Mouse (Mus musculus): Measurements from ENCODE around the gene Blzf1. TPM values are rescaled to one million over a fixed set of nuclear protein-coding genes. Genes with fewer than 3 reads are reported as not detected.

Gene Blzf1
- polyA plus RNA-seq, 1 experiment, result 18.4 TPM

DNA sequence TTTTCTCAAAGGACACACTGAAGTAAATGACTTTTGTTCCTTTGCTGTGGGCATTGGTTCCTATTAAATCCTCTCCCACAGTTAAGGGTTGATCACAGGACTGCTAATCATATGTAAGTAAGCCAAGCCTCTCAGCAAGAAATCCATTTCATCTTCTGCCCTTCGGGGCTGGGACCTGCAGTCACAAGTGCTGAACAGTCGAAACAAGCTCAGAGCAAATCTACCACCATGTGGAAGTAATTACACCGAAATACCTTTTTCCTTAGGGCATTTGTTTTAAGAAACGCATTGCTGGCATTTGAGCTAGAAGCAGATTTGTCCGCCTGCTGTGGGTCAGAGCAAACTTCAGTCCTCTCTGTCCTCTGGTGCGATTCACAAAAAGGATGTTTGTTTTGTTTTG is 33.6 kb downstream of the Blzf1 start:
- H3K4me3 ChIP-seq (ENCODE audit: insufficient read depth, low read length), result no peak overlapping the region
- no peaks in the 10 kb centered on the region for H3K4me1 ChIP-seq (ENCODE audit: control insufficient read depth, insufficient read depth, low read length)
- TF ChIP-seq CTCF (IDR thresholded peaks at IDR 0.05; ENCODE audit: extremely low read depth, insufficient read depth, low read length) (no peak), POLR2A (IDR thresholded peaks at IDR 0.05; ENCODE audit: extremely low read depth, insufficient read depth, low read length) (no peak)
- no peak overlapping the region for H3K27ac ChIP-seq (ENCODE audit: insufficient read depth, low read length)

DNA sequence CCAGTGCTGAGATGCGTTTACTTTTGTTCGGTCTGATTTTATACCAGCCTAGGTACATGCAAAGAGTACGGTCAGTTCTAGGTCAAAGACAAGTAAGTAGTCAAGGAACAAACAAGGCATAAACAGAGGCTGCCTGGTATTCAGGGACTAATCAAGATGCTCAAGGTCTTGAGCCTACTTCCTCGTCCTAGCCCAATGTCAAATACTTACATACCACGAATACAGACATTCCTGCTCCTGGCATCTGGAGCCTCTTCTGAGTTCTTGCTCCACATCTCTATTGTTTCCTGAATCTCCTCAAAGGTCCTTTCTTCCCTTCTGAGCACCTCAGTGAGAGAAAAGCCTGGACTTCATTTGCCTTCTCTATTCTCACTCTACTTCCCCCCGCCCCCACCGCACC is 36.3 kb downstream of the Blzf1 start:
- H3K4me1 ChIP-seq (ENCODE audit: control insufficient read depth, insufficient read depth, low read length), result no peaks in the 10 kb centered on the region
- no peak for TF ChIP-seq CTCF (IDR thresholded peaks at IDR 0.05; ENCODE audit: extremely low read depth, insufficient read depth, low read length)
- no peak for TF ChIP-seq POLR2A (IDR thresholded peaks at IDR 0.05; ENCODE audit: extremely low read depth, insufficient read depth, low read length)
- no peak overlapping the region for H3K4me3 ChIP-seq (ENCODE audit: insufficient read depth, low read length)
- no peak overlapping the region for H3K27ac ChIP-seq (ENCODE audit: insufficient read depth, low read length)

DNA sequence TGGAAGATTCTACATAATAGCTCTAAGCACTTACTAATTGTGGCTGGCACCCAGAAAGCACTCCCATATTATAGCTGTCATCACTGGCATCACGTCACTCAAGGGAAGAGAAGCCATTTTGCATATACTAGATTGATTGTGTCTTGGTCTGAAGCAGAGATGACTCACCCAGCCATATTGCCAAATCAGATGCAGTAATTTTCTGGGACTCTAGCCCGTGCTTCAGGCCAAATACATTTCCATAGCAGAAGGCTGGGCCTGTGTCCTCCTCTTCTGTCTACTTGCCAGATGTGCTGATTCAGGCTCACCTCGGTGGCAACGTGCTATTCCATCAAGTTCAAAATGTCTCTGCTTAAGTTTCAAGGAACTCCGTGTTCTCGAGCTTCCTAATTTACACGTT is 45.7 kb downstream of the Blzf1 start:
- H3K4me3 ChIP-seq (ENCODE audit: insufficient read depth, low read length), result no peak overlapping the region
- H3K4me1 ChIP-seq (ENCODE audit: control insufficient read depth, insufficient read depth, low read length), result no peaks in the 10 kb centered on the region
- TF ChIP-seq CTCF (IDR thresholded peaks at IDR 0.05; ENCODE audit: extremely low read depth, insufficient read depth, low read length) (no peak), POLR2A (IDR thresholded peaks at IDR 0.05; ENCODE audit: extremely low read depth, insufficient read depth, low read length) (no peak)
- H3K27ac ChIP-seq (ENCODE audit: insufficient read depth, low read length), result no peak overlapping the region

DNA sequence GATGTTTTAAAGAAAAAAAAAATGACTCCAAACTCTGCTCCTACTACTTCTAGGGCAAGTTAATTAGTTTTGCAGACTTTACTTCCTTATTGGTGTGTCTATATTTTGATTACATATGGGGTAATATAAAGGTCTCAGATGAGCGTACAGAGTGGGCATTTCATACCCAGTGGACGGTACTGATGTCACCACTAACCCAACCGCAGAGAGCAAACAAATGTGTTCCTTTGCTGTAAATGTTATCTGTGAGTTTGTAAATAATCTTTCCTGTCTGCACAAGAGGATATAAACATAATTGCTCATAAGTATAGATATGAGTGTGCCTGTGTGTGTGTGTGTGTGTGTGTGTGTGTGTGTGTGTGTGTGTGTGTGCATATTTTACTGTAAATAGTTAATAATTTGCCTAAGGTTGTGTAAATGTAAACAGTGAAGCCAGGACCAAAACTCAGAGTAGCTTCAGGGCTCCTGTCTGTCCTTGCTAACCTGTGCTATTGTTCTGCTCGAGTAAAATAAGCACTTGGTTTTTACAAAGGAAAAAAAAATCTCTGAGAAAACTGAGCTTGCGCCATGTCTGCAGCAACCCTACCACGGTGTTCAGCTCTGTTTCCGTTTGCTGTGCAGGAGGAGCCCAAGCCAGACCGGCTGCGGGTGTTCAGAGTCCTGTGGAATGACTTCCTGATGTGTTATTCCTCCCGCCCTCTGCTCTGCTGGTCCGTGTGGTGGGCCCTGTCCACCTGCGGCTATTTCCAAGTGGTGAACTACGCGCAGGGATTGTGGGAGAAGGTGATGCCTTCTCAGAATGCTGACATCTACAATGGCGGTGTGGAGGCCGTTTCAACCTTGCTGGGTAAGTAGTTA is 46.9 kb downstream of the Blzf1 start:
- H3K27ac ChIP-seq (ENCODE audit: insufficient read depth, low read length), result no peak overlapping the region
- no peaks in the 10 kb centered on the region for H3K4me1 ChIP-seq (ENCODE audit: control insufficient read depth, insufficient read depth, low read length)
- no peak overlapping the region for H3K4me3 ChIP-seq (ENCODE audit: insufficient read depth, low read length)
- TF ChIP-seq POLR2A (IDR thresholded peaks at IDR 0.05; ENCODE audit: extremely low read depth, insufficient read depth, low read length), result no peak
- TF ChIP-seq CTCF (IDR thresholded peaks at IDR 0.05; ENCODE audit: extremely low read depth, insufficient read depth, low read length), result no peak

DNA sequence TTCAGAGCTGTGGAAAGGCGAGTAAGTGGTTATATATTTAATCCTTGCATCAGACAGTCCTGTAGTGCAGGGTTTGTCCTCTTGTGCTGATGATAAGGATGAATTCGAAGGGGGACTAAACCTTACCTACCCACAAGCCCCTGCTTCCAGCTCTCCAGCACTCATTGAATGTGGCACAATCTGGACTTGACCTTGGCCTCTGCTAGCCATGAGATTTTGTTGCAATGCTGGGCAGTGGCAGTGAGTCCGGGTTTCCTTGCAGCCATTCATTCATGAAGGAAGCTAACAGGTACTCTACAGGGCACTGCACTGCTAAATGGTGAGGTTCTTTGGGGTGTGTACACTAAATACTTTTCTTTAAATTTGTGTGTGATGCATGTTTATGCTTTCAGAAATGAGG is 52.5 kb downstream of the Blzf1 start:
- no peak for TF ChIP-seq CTCF (IDR thresholded peaks at IDR 0.05; ENCODE audit: extremely low read depth, insufficient read depth, low read length)
- no peak for TF ChIP-seq POLR2A (IDR thresholded peaks at IDR 0.05; ENCODE audit: extremely low read depth, insufficient read depth, low read length)
- no peaks in the 10 kb centered on the region for H3K4me1 ChIP-seq (ENCODE audit: control insufficient read depth, insufficient read depth, low read length)
- no peak overlapping the region for H3K4me3 ChIP-seq (ENCODE audit: insufficient read depth, low read length)
- H3K27ac ChIP-seq (ENCODE audit: insufficient read depth, low read length), result no peak overlapping the region

DNA sequence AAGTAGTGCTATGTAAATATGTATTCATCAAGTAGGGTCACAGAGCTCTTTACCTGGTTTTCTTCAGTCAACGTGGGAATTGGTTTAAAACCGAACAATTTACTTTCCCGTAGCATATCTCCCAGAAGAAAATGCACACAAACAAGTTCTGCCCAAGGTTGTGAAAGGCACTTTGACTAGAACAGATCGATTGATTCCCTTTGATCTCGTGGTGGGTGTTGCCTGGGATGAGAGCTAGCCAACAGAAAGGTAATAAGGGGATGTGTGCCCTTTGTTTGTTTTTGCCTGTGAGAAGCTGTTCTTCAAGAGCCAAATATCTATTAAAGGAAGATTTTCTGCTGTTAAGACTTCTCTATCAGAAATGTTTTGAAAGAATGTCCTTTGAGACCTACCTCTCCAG is 54.7 kb downstream of the Blzf1 start:
- Histone ChIP-seq H3K27ac (ENCODE audit: insufficient read depth, low read length) (no peak overlapping the region), H3K4me1 (ENCODE audit: control insufficient read depth, insufficient read depth, low read length) (no peaks in the 10 kb centered on the region), H3K4me3 (ENCODE audit: insufficient read depth, low read length) (no peak overlapping the region)
- no peak for TF ChIP-seq CTCF (IDR thresholded peaks at IDR 0.05; ENCODE audit: extremely low read depth, insufficient read depth, low read length)
- TF ChIP-seq POLR2A (IDR thresholded peaks at IDR 0.05; ENCODE audit: extremely low read depth, insufficient read depth, low read length), result no peak

DNA sequence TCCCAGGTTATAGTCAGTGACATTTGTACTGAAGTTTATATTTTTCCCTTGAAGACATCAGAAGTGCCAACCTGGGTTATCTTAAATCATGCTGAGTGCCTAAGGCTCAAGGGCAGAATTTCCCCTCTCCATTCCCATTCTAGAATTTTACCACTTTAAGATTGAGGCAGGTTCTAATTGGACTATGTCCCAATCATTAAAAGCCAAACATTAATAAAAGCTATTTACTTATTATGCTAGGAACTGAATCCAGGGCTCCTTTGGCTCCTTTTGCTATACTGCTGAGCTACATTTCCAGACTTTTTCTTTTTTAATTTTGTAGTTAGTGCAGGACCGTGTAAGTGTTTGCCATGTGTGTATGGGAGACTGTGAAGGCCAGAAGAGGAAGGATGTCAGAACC is 55.9 kb downstream of the Blzf1 start:
- no peak overlapping the region for H3K27ac ChIP-seq (ENCODE audit: insufficient read depth, low read length)
- no peak for TF ChIP-seq POLR2A (IDR thresholded peaks at IDR 0.05; ENCODE audit: extremely low read depth, insufficient read depth, low read length)
- no peak for TF ChIP-seq CTCF (IDR thresholded peaks at IDR 0.05; ENCODE audit: extremely low read depth, insufficient read depth, low read length)
- H3K4me1 ChIP-seq (ENCODE audit: control insufficient read depth, insufficient read depth, low read length), result no peaks in the 10 kb centered on the region
- no peak overlapping the region; the same call in 1 of the 2 replicates for H3K4me3 ChIP-seq (ENCODE audit: insufficient read depth, low read length)

DNA sequence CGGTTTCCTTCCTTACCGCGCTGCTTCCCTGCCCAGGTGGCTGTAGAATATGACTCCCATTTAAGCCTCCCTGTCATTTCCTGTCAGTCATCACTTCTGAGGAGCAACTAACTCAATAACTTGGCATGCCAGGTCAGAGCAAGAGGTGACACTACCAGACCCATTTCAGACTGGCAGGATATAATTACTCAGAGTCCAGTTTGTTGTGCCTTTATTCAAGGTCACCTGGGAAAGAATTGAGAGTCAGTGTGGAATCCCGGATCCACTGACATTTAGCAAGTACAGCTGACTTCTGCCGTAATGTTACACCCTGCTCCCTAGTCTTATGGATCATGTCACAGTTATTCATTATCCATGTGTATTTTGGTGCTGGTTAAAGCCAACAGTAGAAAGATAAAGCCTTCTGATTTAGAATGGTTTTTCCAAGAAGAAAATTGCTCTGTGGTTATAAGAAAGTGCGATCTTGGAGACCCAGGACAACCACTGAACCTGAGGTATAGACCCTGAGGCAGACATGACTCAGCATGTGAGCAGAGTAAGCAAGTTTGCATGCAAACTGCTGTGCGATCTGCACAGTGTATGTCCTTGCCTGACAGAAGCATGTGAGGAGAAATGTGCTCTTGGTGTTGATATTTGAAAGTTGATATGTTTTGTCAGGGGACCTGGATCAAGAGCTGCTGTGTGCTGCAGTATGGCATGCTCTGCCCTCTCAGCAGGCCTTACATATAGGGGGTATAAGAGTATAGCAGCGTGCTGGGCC is 56.7 kb downstream of the Blzf1 start:
- TF ChIP-seq CTCF (IDR thresholded peaks at IDR 0.05; ENCODE audit: extremely low read depth, insufficient read depth, low read length) (no peak), POLR2A (IDR thresholded peaks at IDR 0.05; ENCODE audit: extremely low read depth, insufficient read depth, low read length) (no peak)
- H3K27ac ChIP-seq (ENCODE audit: insufficient read depth, low read length), result no peak overlapping the region
- no peaks in the 10 kb centered on the region for H3K4me1 ChIP-seq (ENCODE audit: control insufficient read depth, insufficient read depth, low read length)
- peak overlapping the region; percentile 45 for H3K4me3 ChIP-seq (ENCODE audit: insufficient read depth, low read length)

DNA sequence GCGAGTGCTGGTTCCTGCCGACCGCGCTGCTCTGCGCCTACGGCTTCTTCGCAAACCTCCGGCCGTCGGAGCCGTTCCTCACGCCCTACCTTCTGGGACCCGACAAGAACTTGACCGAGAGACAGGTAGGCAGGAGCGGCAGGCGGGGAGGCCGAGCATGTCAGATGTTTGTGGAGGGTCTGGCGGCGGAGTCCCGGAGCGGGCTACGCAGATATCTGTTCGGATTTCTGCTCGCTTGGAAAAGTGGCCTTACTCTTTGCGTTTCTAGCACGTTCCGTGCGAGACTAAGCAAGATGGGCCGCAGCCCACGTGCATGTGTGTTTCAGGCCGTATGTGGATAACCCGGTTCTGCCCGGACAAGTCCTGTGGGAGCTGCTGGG is 58.0 kb downstream of the Blzf1 start:
- 0 out of 2 replicates have a peak overlapping the region, but pooled peaks have one; percentile 18 for H3K27ac ChIP-seq (ENCODE audit: insufficient read depth, low read length)
- no peak for TF ChIP-seq POLR2A (IDR thresholded peaks at IDR 0.05; ENCODE audit: extremely low read depth, insufficient read depth, low read length)
- no peak for TF ChIP-seq CTCF (IDR thresholded peaks at IDR 0.05; ENCODE audit: extremely low read depth, insufficient read depth, low read length)
- H3K4me3 ChIP-seq (ENCODE audit: insufficient read depth, low read length), result peak overlapping the region; percentile 45
- no peaks in the 10 kb centered on the region for H3K4me1 ChIP-seq (ENCODE audit: control insufficient read depth, insufficient read depth, low read length)
